Mouse (Mus musculus): ENCODE measurements around the gene Atxn7l1.
"Not testable (repeated sequence)": the region's sequence is repeated elsewhere in the genome, so short reads cannot be mapped to it uniquely, and the experiment has no call there.

The Atxn7l1 gene

GRCm38 (mm10) chr12:33153131-33153530 lies 5.6 kb downstream of the Atxn7l1 start:
- no peak for DNase-seq (ENCODE audit: low read depth, low spot score)

- DNase-seq (ENCODE audit: low read depth, low spot score): no peak
These were observed 6.4 kb downstream of the Atxn7l1 start for GRCm38 (mm10) chr12:33153850-33154249.

- DNase-seq (ENCODE audit: low read depth, low spot score): no peak
These were observed 7.2 kb downstream of the Atxn7l1 start for GRCm38 (mm10) chr12:33154732-33155131.

- no peak for DNase-seq (ENCODE audit: low read depth, low spot score)
These were observed 9.0 kb downstream of the Atxn7l1 start for GRCm38 (mm10) chr12:33156334-33157018.

GRCm38 (mm10) chr12:33158256-33158655 lies 10.8 kb downstream of the Atxn7l1 start:
- no peak for DNase-seq (ENCODE audit: low read depth, low spot score)

GRCm38 (mm10) chr12:33160406-33160805 lies 12.9 kb downstream of the Atxn7l1 start:
- DNase-seq (ENCODE audit: low read depth, low spot score): no peak

GRCm38 (mm10) chr12:33162541-33162940 lies 15.0 kb downstream of the Atxn7l1 start:
- peak; percentile 80 for DNase-seq (ENCODE audit: low read depth, low spot score)

- DNase-seq (ENCODE audit: low read depth, low spot score): not testable (repeated sequence)
These were observed 16.5 kb downstream of the Atxn7l1 start for GRCm38 (mm10) chr12:33164019-33164418.

- DNase-seq (ENCODE audit: low read depth, low spot score): peak; percentile 55
These were observed 19.2 kb downstream of the Atxn7l1 start for GRCm38 (mm10) chr12:33166712-33167111.

- DNase-seq (ENCODE audit: low read depth, low spot score): no peak
These were observed 20.1 kb downstream of the Atxn7l1 start for GRCm38 (mm10) chr12:33167545-33167944.

- no peak for DNase-seq (ENCODE audit: low read depth, low spot score)
These were observed 21.0 kb downstream of the Atxn7l1 start for GRCm38 (mm10) chr12:33168491-33168890.

- no peak for DNase-seq (ENCODE audit: low read depth, low spot score)
These were observed 22.4 kb downstream of the Atxn7l1 start for GRCm38 (mm10) chr12:33169777-33170494.

GRCm38 (mm10) chr12:33170822-33171221 lies 23.3 kb downstream of the Atxn7l1 start:
- DNase-seq (ENCODE audit: low read depth, low spot score): no peak

GRCm38 (mm10) chr12:33172926-33173325 lies 25.4 kb downstream of the Atxn7l1 start:
- DNase-seq (ENCODE audit: low read depth, low spot score): no peak

GRCm38 (mm10) chr12:33173720-33174141 lies 26.2 kb downstream of the Atxn7l1 start:
- no peak for DNase-seq (ENCODE audit: low read depth, low spot score)

- no peak for DNase-seq (ENCODE audit: low read depth, low spot score)
These were observed 26.7 kb downstream of the Atxn7l1 start for GRCm38 (mm10) chr12:33174171-33174570.

- no peak for DNase-seq (ENCODE audit: low read depth, low spot score)
These were observed 27.3 kb downstream of the Atxn7l1 start for GRCm38 (mm10) chr12:33174675-33175357.

GRCm38 (mm10) chr12:33175621-33176554 lies 28.4 kb downstream of the Atxn7l1 start:
- DNase-seq (ENCODE audit: low read depth, low spot score): peak; percentile 55

GRCm38 (mm10) chr12:33176555-33176900 lies 29.0 kb downstream of the Atxn7l1 start:
- DNase-seq (ENCODE audit: low read depth, low spot score): peak; percentile 76

GRCm38 (mm10) chr12:33180421-33180820 lies 32.9 kb downstream of the Atxn7l1 start:
- no peak for DNase-seq (ENCODE audit: low read depth, low spot score)

- no peak for DNase-seq (ENCODE audit: low read depth, low spot score)
These were observed 34.4 kb downstream of the Atxn7l1 start for GRCm38 (mm10) chr12:33181875-33182274.
